Mouse (Mus musculus): ENCODE measurements around the gene Rrp1b. TPM values are rescaled to one million over a fixed set of nuclear protein-coding genes. Genes with fewer than 3 reads are reported as not detected.

The Rrp1b gene
- polyA plus RNA-seq, 1 experiment from 2014 or later, result 44.7 TPM

GRCm38 (mm10) chr17:32034322-32034721 is 1.6 kb upstream of the Rrp1b start:
- peaks cover 23% of the 10 kb centered on the region for H3K4me1 ChIP-seq
- no peak for ATAC-seq (replicated peaks)
- H3K27me3 ChIP-seq, result no peaks in the 10 kb centered on the region
- H3K27ac ChIP-seq (replicated peaks), result no peak overlapping the region
- WGBS, result 90% methylated on average over 23 of the region's 23 CpGs
- no peak overlapping the region for H3K4me3 ChIP-seq
- no peak overlapping the region for H3K9ac ChIP-seq (replicated peaks)
- H3K9me3 ChIP-seq, result no peaks in the 10 kb centered on the region
- H3K4me2 ChIP-seq (replicated peaks), result no peak overlapping the region
- no peaks in the 10 kb centered on the region for H3K36me3 ChIP-seq

GRCm38 (mm10) chr17:32036509-32037438 is 874 bp downstream of the Rrp1b start:
- WGBS, result under 1% methylated on average over 43 of the region's 46 CpGs
- H3K4me1 ChIP-seq, result peaks cover 23% of the 10 kb centered on the region
- no peaks in the 10 kb centered on the region for H3K9me3 ChIP-seq
- H3K27ac ChIP-seq (replicated peaks), result peak overlapping the region; percentile 77
- no peaks in the 10 kb centered on the region for H3K27me3 ChIP-seq
- peak; percentile 69; the same call in 1 of the 2 replicates for ATAC-seq (replicated peaks)
- H3K36me3 ChIP-seq, result no peaks in the 10 kb centered on the region
- H3K9ac ChIP-seq (replicated peaks), result peak overlapping the region; percentile 72
- H3K4me3 ChIP-seq, result peak overlapping the region; percentile 68
- H3K4me2 ChIP-seq (replicated peaks), result peak overlapping the region; percentile 79

- H3K4me2 ChIP-seq (replicated peaks), result no peak overlapping the region
- H3K36me3 ChIP-seq, result no peaks in the 10 kb centered on the region
- H3K9me3 ChIP-seq, result no peaks in the 10 kb centered on the region
- WGBS, result 86% methylated on average over 10 of the region's 10 CpGs
- H3K4me3 ChIP-seq, result no peak overlapping the region
- H3K9ac ChIP-seq (replicated peaks), result no peak overlapping the region
- H3K27ac ChIP-seq (replicated peaks), result no peak overlapping the region
- H3K27me3 ChIP-seq, result no peaks in the 10 kb centered on the region
- no peak for ATAC-seq (replicated peaks)
- peaks cover 23% of the 10 kb centered on the region for H3K4me1 ChIP-seq
These were observed 4.4 kb downstream of the Rrp1b start for GRCm38 (mm10) chr17:32040263-32040662.

DNA sequence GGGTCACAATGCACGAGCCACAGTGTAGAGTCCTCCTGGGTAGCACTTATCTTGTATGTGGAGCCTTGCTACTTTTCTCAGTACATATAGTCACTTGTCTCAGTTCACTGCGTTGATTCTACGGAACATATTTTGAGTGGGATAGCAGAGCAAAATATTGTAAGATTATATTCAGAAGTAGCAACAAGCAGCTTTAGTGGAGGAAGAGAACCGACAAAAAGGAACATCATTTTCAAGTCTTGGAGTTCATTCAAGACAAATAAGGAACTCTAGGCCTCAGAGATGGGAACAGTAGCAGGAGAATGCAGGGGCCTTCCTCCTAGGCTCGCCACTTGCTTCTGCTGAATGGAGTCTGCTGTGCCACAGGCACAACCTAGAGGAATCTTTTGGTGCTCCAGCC is 10.6 kb downstream of the Rrp1b start:
- H3K9ac ChIP-seq (replicated peaks), result no peak overlapping the region
- no peaks in the 10 kb centered on the region for H3K4me1 ChIP-seq
- H3K27ac ChIP-seq (replicated peaks), result no peak overlapping the region
- no peaks in the 10 kb centered on the region for H3K9me3 ChIP-seq
- WGBS, result 91% methylated on average over 5 of the region's 5 CpGs
- no peak overlapping the region for H3K4me2 ChIP-seq (replicated peaks)
- no peaks in the 10 kb centered on the region for H3K27me3 ChIP-seq
- peaks cover 36% of the 10 kb centered on the region for H3K36me3 ChIP-seq
- no peak for ATAC-seq (replicated peaks)
- H3K4me3 ChIP-seq, result no peak overlapping the region

GRCm38 (mm10) chr17:32048351-32048750 is 12.5 kb downstream of the Rrp1b start:
- ATAC-seq (replicated peaks), result no peak
- H3K9me3 ChIP-seq, result no peaks in the 10 kb centered on the region
- peaks cover 7% of the 10 kb centered on the region; the same call in 1 of the 2 replicates for H3K4me1 ChIP-seq
- peaks cover 48% of the 10 kb centered on the region for H3K36me3 ChIP-seq
- H3K4me2 ChIP-seq (replicated peaks), result no peak overlapping the region
- no peak overlapping the region for H3K4me3 ChIP-seq
- 89% methylated on average over 5 of the region's 5 CpGs for WGBS
- H3K9ac ChIP-seq (replicated peaks), result no peak overlapping the region
- no peak overlapping the region for H3K27ac ChIP-seq (replicated peaks)
- no peaks in the 10 kb centered on the region for H3K27me3 ChIP-seq

GRCm38 (mm10) chr17:32049914-32050313 is 14.0 kb downstream of the Rrp1b start:
- no peak overlapping the region for H3K4me3 ChIP-seq
- no peak overlapping the region for H3K9ac ChIP-seq (replicated peaks)
- peaks cover 61% of the 10 kb centered on the region for H3K36me3 ChIP-seq
- H3K4me2 ChIP-seq (replicated peaks), result no peak overlapping the region
- ATAC-seq (replicated peaks), result no peak
- H3K27ac ChIP-seq (replicated peaks), result no peak overlapping the region
- no peaks in the 10 kb centered on the region for H3K27me3 ChIP-seq
- no peaks in the 10 kb centered on the region for H3K9me3 ChIP-seq
- WGBS, result 85% methylated on average over 4 of the region's 4 CpGs
- H3K4me1 ChIP-seq, result peaks cover 7% of the 10 kb centered on the region; the same call in 1 of the 2 replicates

DNA sequence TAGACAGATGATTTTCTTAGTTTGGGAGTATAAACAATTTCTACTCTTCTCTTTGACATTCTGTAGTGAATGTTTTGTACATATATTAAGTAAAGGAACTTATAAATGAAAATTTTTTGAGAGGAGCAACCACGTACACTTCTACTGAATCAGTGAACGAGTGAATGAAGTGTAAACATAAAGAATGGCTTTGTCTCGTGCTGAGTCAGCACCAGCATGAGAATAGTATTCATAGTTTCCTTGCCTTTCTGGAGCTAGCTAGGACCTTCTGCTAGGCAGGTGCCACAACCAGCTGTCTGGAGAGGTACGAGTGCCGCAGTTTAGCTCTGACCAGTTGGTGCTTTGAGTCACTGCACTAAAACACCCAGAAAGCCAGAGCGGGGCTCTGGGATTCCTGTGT is 14.7 kb downstream of the Rrp1b start:
- no peak overlapping the region for H3K4me3 ChIP-seq
- H3K9me3 ChIP-seq, result no peaks in the 10 kb centered on the region
- ATAC-seq (replicated peaks), result no peak
- no peak overlapping the region for H3K9ac ChIP-seq (replicated peaks)
- H3K36me3 ChIP-seq, result peaks cover 68% of the 10 kb centered on the region
- H3K27ac ChIP-seq (replicated peaks), result no peak overlapping the region
- no peaks in the 10 kb centered on the region for H3K27me3 ChIP-seq
- peaks cover 7% of the 10 kb centered on the region; the same call in 1 of the 2 replicates for H3K4me1 ChIP-seq
- no peak overlapping the region for H3K4me2 ChIP-seq (replicated peaks)
- 87% methylated on average over 6 of the region's 6 CpGs for WGBS

DNA sequence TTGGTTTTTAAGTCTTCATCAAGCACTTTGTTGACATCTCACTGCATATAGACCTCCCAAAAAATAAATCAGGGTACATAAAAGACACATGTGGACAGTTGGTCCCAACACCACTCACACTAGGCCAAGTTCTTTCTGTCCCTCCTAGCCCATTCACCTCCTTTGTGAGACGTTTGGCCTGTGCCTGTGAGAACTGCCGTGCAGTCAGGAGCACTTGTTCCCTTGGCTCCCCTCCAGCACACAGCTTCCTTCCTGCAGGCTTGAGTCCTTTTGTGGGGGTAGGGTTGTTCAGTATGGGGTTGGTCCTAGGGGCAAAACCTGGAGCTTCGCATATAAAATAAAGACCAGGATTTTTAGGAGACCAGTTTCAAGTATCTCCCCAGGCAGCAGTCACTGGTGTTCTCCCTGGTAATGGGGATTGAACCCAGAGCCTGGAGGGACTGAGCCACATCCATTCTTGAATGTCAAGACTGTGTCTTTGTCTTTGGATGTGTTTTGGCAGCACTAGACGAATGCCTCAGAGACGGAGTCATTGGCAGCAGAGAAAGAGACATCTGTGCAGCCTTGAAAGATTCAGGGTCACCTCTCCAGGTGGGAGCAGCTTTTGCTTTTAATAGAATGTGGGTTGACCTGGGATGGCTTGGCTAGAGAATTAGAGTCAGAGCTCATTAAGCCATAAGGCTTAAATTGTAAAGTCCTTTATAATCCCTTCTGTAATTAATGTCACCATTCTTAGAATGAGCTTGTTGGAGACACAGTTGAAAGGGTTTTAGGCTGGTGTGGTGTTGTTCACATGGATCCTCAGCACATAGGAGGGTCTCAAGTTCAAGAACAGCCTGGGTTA is 16.6 kb downstream of the Rrp1b start:
- Histone ChIP-seq H3K4me2 (replicated peaks) (no peak overlapping the region), H3K4me1 (peaks cover 7% of the 10 kb centered on the region; the same call in 1 of the 2 replicates), H3K27ac (replicated peaks) (peak overlapping the region; percentile 34; the same call in 1 of the 2 replicates), H3K36me3 (peaks cover 78% of the 10 kb centered on the region), H3K9ac (replicated peaks) (no peak overlapping the region), H3K4me3 (no peak overlapping the region), H3K27me3 (no peaks in the 10 kb centered on the region), H3K9me3 (no peaks in the 10 kb centered on the region)
- ATAC-seq (replicated peaks), result no peak
- 49% methylated on average over 5 of the region's 5 CpGs for WGBS

DNA sequence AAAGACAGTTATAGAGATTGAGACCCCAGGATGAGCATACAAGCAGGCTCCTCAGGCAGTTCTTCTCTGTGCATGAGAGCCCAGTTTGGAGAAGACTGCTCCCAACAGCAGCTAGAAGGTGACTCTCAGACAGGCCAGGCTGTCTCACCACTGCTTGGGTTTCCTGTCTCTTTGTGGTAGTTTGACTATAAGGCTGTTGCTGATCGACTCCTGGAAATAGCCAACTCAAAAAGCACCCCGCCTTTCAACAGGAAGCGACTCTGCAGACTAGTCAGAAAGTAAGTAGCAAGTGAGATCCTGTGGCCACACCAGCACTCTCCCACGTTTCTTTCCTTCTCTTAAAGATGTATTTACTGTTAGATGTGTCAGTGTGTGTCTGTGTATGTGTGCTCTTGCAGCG is 17.8 kb downstream of the Rrp1b start:
- Histone ChIP-seq H3K4me3 (no peak overlapping the region), H3K27me3 (no peaks in the 10 kb centered on the region), H3K4me2 (replicated peaks) (no peak overlapping the region), H3K27ac (replicated peaks) (no peak overlapping the region), H3K4me1 (peaks cover 7% of the 10 kb centered on the region; the same call in 1 of the 2 replicates), H3K9ac (replicated peaks) (no peak overlapping the region), H3K9me3 (no peaks in the 10 kb centered on the region), H3K36me3 (peaks cover 83% of the 10 kb centered on the region)
- 91% methylated on average over 5 of the region's 5 CpGs for WGBS
- ATAC-seq (replicated peaks), result no peak

GRCm38 (mm10) chr17:32057843-32058242 is 21.9 kb downstream of the Rrp1b start:
- ATAC-seq (replicated peaks), result no peak
- H3K9me3 ChIP-seq, result no peaks in the 10 kb centered on the region
- no peaks in the 10 kb centered on the region for H3K4me1 ChIP-seq
- no peak overlapping the region for H3K27ac ChIP-seq (replicated peaks)
- peaks cover 78% of the 10 kb centered on the region for H3K36me3 ChIP-seq
- H3K4me3 ChIP-seq, result no peak overlapping the region
- H3K27me3 ChIP-seq, result no peaks in the 10 kb centered on the region
- H3K9ac ChIP-seq (replicated peaks), result no peak overlapping the region
- H3K4me2 ChIP-seq (replicated peaks), result no peak overlapping the region
- 84% methylated on average over 2 of the region's 2 CpGs for WGBS

- H3K4me2 ChIP-seq (replicated peaks), result no peak overlapping the region
- no peak for ATAC-seq (replicated peaks)
- no peaks in the 10 kb centered on the region for H3K27me3 ChIP-seq
- no peaks in the 10 kb centered on the region for H3K4me1 ChIP-seq
- WGBS, result 73% methylated on average over 2 of the region's 2 CpGs
- no peak overlapping the region for H3K9ac ChIP-seq (replicated peaks)
- H3K27ac ChIP-seq (replicated peaks), result no peak overlapping the region
- no peak overlapping the region for H3K4me3 ChIP-seq
- H3K36me3 ChIP-seq, result peaks cover 70% of the 10 kb centered on the region
- no peaks in the 10 kb centered on the region for H3K9me3 ChIP-seq
These were observed 23.2 kb downstream of the Rrp1b start for GRCm38 (mm10) chr17:32059084-32059483.

DNA sequence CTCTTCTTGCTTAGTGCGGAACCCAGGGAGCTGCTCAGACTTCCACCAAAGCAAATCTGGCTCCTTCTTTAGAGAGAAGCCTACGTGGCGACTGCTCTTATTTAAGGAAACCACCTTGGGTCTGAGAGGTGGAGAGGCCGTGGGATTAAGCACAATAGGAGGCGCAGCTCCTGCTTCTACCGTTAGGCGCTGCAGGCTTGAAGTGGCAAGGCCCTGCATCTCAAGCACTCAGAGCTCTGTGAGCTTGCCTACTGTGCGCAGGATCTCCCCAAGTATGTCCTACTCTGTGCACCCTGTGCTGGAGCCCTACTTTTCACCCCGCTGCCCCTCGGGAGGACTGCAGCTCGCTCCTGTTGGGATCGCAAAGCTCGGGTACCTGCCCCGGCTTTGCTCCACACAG is 25.3 kb downstream of the Rrp1b start:
- Histone ChIP-seq H3K27me3 (no peaks in the 10 kb centered on the region), H3K27ac (replicated peaks) (no peak overlapping the region), H3K4me2 (replicated peaks) (no peak overlapping the region), H3K36me3 (peaks cover 52% of the 10 kb centered on the region), H3K4me3 (no peak overlapping the region), H3K4me1 (no peaks in the 10 kb centered on the region), H3K9me3 (no peaks in the 10 kb centered on the region), H3K9ac (replicated peaks) (no peak overlapping the region)
- 97% methylated on average over 14 of the region's 14 CpGs for WGBS
- no peak for ATAC-seq (replicated peaks)
